Mouse (Mus musculus) G1E (cell line): ENCODE measurements around the gene Spem1.

Source experiments
- CTCF ChIP-seq: IDR thresholded peaks from 2 replicates; pipeline ENCODE4 v1.5.1; 2012; ENCODE audit warnings: low read depth, low read length, inconsistent platforms, mixed read lengths
- GATA2 ChIP-seq: IDR thresholded peaks from 2 replicates; pipeline ENCODE4 v1.6.1; 2012; ENCODE audit warnings: low read depth, low read length, inconsistent platforms, borderline replicate concordance
- POLR2AphosphoS5 ChIP-seq: IDR thresholded peaks from 2 replicates; pipeline ENCODE4 v1.6.1; 2012; ENCODE audit warnings: low read depth, low read length, inconsistent platforms; ENCODE audit not compliant: insufficient replicate concordance
- TAL1 ChIP-seq: conservative IDR thresholded peaks from 2 replicates; pipeline ENCODE4 v1.6.1; 2012; ENCODE audit warnings: low read depth, low read length, inconsistent platforms, mixed read lengths

DNA sequence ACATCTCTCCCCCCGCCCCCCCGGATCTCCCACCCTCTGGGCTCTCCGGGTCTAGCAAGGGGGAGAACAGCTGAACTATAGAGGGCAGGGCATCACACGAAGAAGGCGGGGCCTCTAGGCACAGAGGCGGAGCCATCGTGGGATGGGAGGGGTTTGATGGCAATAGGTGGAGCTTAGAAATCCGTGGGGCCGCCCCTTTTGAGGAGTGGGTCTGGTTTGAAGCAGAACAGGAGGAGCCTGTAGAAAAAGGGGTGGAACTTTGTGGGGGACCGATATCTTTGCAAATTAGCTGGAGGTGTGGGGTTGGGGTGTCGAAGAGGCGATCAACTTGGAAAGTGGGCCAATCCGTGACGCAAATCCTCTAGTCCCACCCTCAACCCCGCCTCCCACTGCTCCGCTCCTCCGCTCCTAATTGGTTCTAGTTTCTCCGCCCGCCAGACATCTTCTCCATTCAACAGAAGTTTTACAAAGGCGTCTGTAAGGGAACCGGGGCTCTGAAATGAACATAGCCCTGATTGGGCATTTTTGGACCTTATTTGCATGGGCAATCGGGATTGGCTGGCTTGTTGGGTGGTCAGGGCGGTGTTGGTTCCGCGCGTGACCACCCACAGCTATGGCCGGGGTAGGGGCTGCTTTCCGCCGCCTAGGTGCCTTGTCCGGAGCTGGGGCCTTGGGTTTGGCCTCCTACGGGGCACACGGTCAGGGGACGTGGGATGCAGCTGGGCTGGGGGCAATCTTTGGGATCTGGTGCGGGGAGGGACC, 16.2 kb upstream of the Spem1 start, which contains the start of gene Tmem256:
- TF ChIP-seq CTCF (no peak), POLR2AphosphoS5 (no peak), TAL1 (no peak), GATA2 (no peak)
